Mouse (Mus musculus): Measurements from ENCODE around the gene Kif6.

Gene Kif6

GRCm38 (mm10) chr17:49894471-49894870 lies 279.5 kb downstream of the Kif6 start:
- no peak for DNase-seq (ENCODE audit: low spot score)

GRCm38 (mm10) chr17:49898849-49899331 lies 284.0 kb downstream of the Kif6 start:
- DNase-seq (ENCODE audit: low spot score), result peak; percentile 29

- no peak for DNase-seq (ENCODE audit: low spot score)
Observed at GRCm38 (mm10) chr17:49902613-49903012, 287.7 kb downstream of the Kif6 start.

GRCm38 (mm10) chr17:49923429-49923828 lies 308.5 kb downstream of the Kif6 start:
- no peak for DNase-seq (ENCODE audit: low spot score)

GRCm38 (mm10) chr17:49927611-49928010 lies 312.7 kb downstream of the Kif6 start:
- no peak for DNase-seq (ENCODE audit: low spot score)

GRCm38 (mm10) chr17:49933806-49934205 lies 318.9 kb downstream of the Kif6 start:
- DNase-seq (ENCODE audit: low spot score), result no peak

GRCm38 (mm10) chr17:49934586-49934985 lies 319.6 kb downstream of the Kif6 start:
- DNase-seq (ENCODE audit: low spot score), result no peak

- peak; percentile 40 for DNase-seq (ENCODE audit: low spot score)
Observed at GRCm38 (mm10) chr17:49935602-49936205, 320.8 kb downstream of the Kif6 start.

GRCm38 (mm10) chr17:49936214-49936613 lies 321.3 kb downstream of the Kif6 start:
- DNase-seq (ENCODE audit: low spot score), result no peak

- no peak for DNase-seq (ENCODE audit: low spot score)
Observed at GRCm38 (mm10) chr17:49939146-49939545, 324.2 kb downstream of the Kif6 start.

GRCm38 (mm10) chr17:49942674-49943073 lies 327.7 kb downstream of the Kif6 start:
- peak; percentile 30 for DNase-seq (ENCODE audit: low spot score)

- peak; percentile 74 for DNase-seq (ENCODE audit: low spot score)
Observed at GRCm38 (mm10) chr17:49951491-49951855, 336.5 kb downstream of the Kif6 start.

- no peak for DNase-seq (ENCODE audit: low spot score)
Observed at GRCm38 (mm10) chr17:49951856-49952607, 337.1 kb downstream of the Kif6 start.

GRCm38 (mm10) chr17:49959021-49959420 lies 344.1 kb downstream of the Kif6 start:
- DNase-seq (ENCODE audit: low spot score), result no peak

Measured in c-Kit-positive CD71-positive TER-119-positive erythroid progenitor cells, embryonic 14.5 days (primary cell).